In the genomic region with DNA sequence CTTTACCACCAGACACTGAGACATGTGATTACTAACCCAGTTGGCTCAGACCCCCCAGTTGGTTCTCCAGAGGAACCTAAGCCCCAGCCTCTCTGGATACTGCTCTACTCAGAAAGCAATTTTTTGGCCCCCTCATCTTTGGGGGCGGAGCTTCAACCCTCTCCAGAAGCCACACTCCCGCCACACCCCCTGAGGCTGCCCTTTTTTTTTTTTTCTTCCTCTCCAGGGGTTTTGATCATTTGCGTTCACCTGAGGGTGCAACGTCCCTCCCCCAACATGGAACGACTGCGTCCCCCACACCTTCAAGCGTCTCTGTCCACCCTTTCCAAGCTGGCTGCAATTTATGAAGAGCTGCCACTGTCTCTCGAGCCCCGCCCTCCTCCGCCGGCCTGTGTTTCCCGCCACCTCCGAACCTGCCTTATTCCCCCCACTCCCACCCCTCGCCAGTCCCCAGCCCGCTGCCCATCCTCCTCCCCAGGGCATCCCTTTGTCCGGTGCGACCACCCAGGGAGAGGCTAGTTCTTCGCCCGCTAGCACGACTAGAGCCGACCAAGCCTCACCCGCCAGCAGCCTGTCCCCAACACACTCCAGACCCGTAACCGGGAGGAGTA, we compare ENCODE assay signal across 8 mouse cellular contexts. TPM values are rescaled to one million over a fixed set of nuclear protein-coding genes. Genes with fewer than 3 reads are reported as not detected.
DNase-seq lines count a peak whose midpoint lies in the region; ATAC-seq and TF ChIP-seq lines count a peak whose summit lies in the region.

No protein-coding gene starts in this region.

- H3K27me3 ChIP-seq in kidney, adult 2 months (replicated peaks; ENCODE audit: control insufficient read depth, insufficient read depth, low read length), result no peaks in the 10 kb centered on the region
- no peaks in the 10 kb centered on the region for H3K27me3 ChIP-seq in embryonic facial prominence, embryonic 14.5 days (replicated peaks; ENCODE audit: control insufficient read depth, insufficient read depth, low read length)
- no peaks in the 10 kb centered on the region for H3K27me3 ChIP-seq in heart, embryonic 16.5 days (ENCODE audit: control insufficient read depth, insufficient read depth, low read length)
- H3K27me3 ChIP-seq in limb, embryonic 13.5 days, result no peaks in the 10 kb centered on the region
- H3K27me3 ChIP-seq in midbrain, embryonic 14.5 days (ENCODE audit: control insufficient read depth, insufficient read depth, low read length), result no peaks in the 10 kb centered on the region

- peak overlapping the region; percentile 86 for H3K4me2 ChIP-seq in embryonic facial prominence, embryonic 14.5 days (ENCODE audit: low read depth, low read length)
- peak overlapping the region; percentile 79 for H3K4me2 ChIP-seq in heart, embryonic 16.5 days (ENCODE audit: low read depth, low read length)
- H3K4me2 ChIP-seq in limb, embryonic 13.5 days (replicated peaks), result peak overlapping the region; percentile 92
- H3K4me2 ChIP-seq in midbrain, embryonic 14.5 days (ENCODE audit: low read length), result peak overlapping the region; percentile 91

- peak; percentile 49 for DNase-seq in kidney, adult 2 months
- no peak for DNase-seq in kidney, adult 9 months
- DNase-seq in adrenal gland, adult 2 months, result peak; percentile 72
- peak; percentile 79 for DNase-seq in embryonic facial prominence, embryonic 14.5 days (ENCODE audit: low spot score)
- peak; percentile 64 for DNase-seq in midbrain, embryonic 14.5 days
- DNase-seq in c-Kit-positive CD71-positive TER-119-positive erythroid progenitor cells, embryonic 14.5 days (ENCODE audit: low spot score), result no peak

- peak overlapping the region; percentile 91 for H3K9ac ChIP-seq in embryonic facial prominence, embryonic 14.5 days (ENCODE audit: low read depth, low read length)
- H3K9ac ChIP-seq in heart, embryonic 16.5 days (ENCODE audit: low read length), result peak overlapping the region; percentile 90
- peak overlapping the region; percentile 94 for H3K9ac ChIP-seq in limb, embryonic 13.5 days
- peak overlapping the region; percentile 94 for H3K9ac ChIP-seq in midbrain, embryonic 14.5 days (replicated peaks; ENCODE audit: low read length)

- peaks cover 4% of the 10 kb centered on the region; the same call in 1 of the 2 replicates for H3K4me1 ChIP-seq in kidney, adult 2 months (ENCODE audit: control insufficient read depth, insufficient read depth, low read length)
- H3K4me1 ChIP-seq in embryonic facial prominence, embryonic 14.5 days (ENCODE audit: control insufficient read depth, insufficient read depth, low read length), result peaks cover 18% of the 10 kb centered on the region
- peaks cover 28% of the 10 kb centered on the region for H3K4me1 ChIP-seq in heart, embryonic 16.5 days (ENCODE audit: control insufficient read depth, insufficient read depth, low read length)
- H3K4me1 ChIP-seq in limb, embryonic 13.5 days, result peaks cover 48% of the 10 kb centered on the region
- H3K4me1 ChIP-seq in midbrain, embryonic 14.5 days (ENCODE audit: control insufficient read depth, insufficient read depth, low read length), result peaks cover 51% of the 10 kb centered on the region

- WGBS in kidney, adult 2 months, result under 1% methylated on average over 24 of the region's 24 CpGs
- under 1% methylated on average over 24 of the region's 24 CpGs for WGBS in embryonic facial prominence, embryonic 14.5 days
- WGBS in heart, embryonic 16.5 days, result under 1% methylated on average over 24 of the region's 24 CpGs
- under 1% methylated on average over 24 of the region's 24 CpGs for WGBS in limb, embryonic 13.5 days
- under 1% methylated on average over 24 of the region's 24 CpGs for WGBS in midbrain, embryonic 14.5 days

- TF ChIP-seq CTCF in kidney, adult 2 months (conservative IDR thresholded peaks at IDR 0.05; ENCODE audit: insufficient read depth, insufficient read length, low read depth, low read length), result no peak

- H3K36me3 ChIP-seq in kidney, adult 2 months (ENCODE audit: control insufficient read depth, insufficient read depth, low read length), result no peaks in the 10 kb centered on the region
- peaks cover 31% of the 10 kb centered on the region for H3K36me3 ChIP-seq in embryonic facial prominence, embryonic 14.5 days (ENCODE audit: control insufficient read depth, insufficient read depth, low read length)
- peaks cover 14% of the 10 kb centered on the region for H3K36me3 ChIP-seq in heart, embryonic 16.5 days (ENCODE audit: control insufficient read depth, insufficient read depth)
- H3K36me3 ChIP-seq in limb, embryonic 13.5 days, result peaks cover 48% of the 10 kb centered on the region
- H3K36me3 ChIP-seq in midbrain, embryonic 14.5 days (ENCODE audit: control insufficient read depth, insufficient read depth, low read length), result peaks cover 51% of the 10 kb centered on the region

- peak overlapping the region; percentile 83 for H3K4me3 ChIP-seq in kidney, adult 2 months (ENCODE audit: insufficient read depth, low read depth, low read length)
- H3K4me3 ChIP-seq in embryonic facial prominence, embryonic 14.5 days (ENCODE audit: low read depth, low read length), result peak overlapping the region; percentile 68
- H3K4me3 ChIP-seq in heart, embryonic 16.5 days (ENCODE audit: low read length), result peak overlapping the region; percentile 89
- H3K4me3 ChIP-seq in limb, embryonic 13.5 days, result peak overlapping the region; percentile 81
- peak overlapping the region; percentile 77 for H3K4me3 ChIP-seq in midbrain, embryonic 14.5 days (replicated peaks; ENCODE audit: low read depth, low read length)

- H3K9me3 ChIP-seq in embryonic facial prominence, embryonic 14.5 days (ENCODE audit: control insufficient read depth, low read length), result no peaks in the 10 kb centered on the region
- H3K9me3 ChIP-seq in heart, embryonic 16.5 days (replicated peaks; ENCODE audit: control insufficient read depth, low read length), result no peaks in the 10 kb centered on the region
- H3K9me3 ChIP-seq in limb, embryonic 13.5 days, result no peaks in the 10 kb centered on the region
- H3K9me3 ChIP-seq in midbrain, embryonic 14.5 days (ENCODE audit: control insufficient read depth, low read length), result no peaks in the 10 kb centered on the region

- peak overlapping the region; percentile 66 for H3K27ac ChIP-seq in kidney, adult 2 months (ENCODE audit: insufficient read depth, low read depth, low read length)
- H3K27ac ChIP-seq in embryonic facial prominence, embryonic 14.5 days (replicated peaks; ENCODE audit: low read depth, low read length), result peak overlapping the region; percentile 85
- peak overlapping the region; percentile 90 for H3K27ac ChIP-seq in heart, embryonic 16.5 days (ENCODE audit: low read length)
- H3K27ac ChIP-seq in limb, embryonic 13.5 days, result peak overlapping the region; percentile 95
- peak overlapping the region; percentile 98 for H3K27ac ChIP-seq in midbrain, embryonic 14.5 days (replicated peaks; ENCODE audit: low read depth, low read length)

- no peak for TF ChIP-seq POLR2A in kidney, adult 2 months (IDR thresholded peaks at IDR 0.05; ENCODE audit: low read depth, low read length)

- ATAC-seq in embryonic facial prominence, embryonic 14.5 days (ENCODE audit: low read depth), result no peak; the same call in 1 of the 2 replicates
- ATAC-seq in heart, embryonic 16.5 days (replicated peaks; ENCODE audit: extremely low read depth, insufficient read depth, low FRiP score), result no peak
- peak; percentile 2; the same call in 1 of the 2 replicates for ATAC-seq in limb, embryonic 13.5 days (ENCODE audit: low FRiP score, low read depth)
- no peak; the same call in 1 of the 2 replicates for ATAC-seq in midbrain, embryonic 14.5 days (ENCODE audit: low FRiP score, low TSS enrichment)

RNA-seq across cellular contexts. Expression of gene Wdr6, which starts 0.5 kb away (rescaled TPM):
- polyA plus RNA-seq in kidney, adult 2 months (2012; rRNA removed), result 31.0 and 34.4 TPM in 2 replicates
- total RNA-seq in adrenal gland, adult 2 months (2021), result 100 to 1,000 TPM in 1 of 2 experiments, 10 to 100 TPM in 1; 91.5 to 126 TPM
- 132 and 151 TPM in 2 replicates for polyA plus RNA-seq in adrenal gland, adult 2 months (2012; rRNA removed)
- polyA plus RNA-seq in embryonic facial prominence, embryonic 14.5 days (2014; fragmentation: Nextera tagmentation; extraction: Ambion mirVana), result 78.9 and 91.1 TPM in 2 replicates
- 48.3 and 61.0 TPM in 2 replicates for polyA plus RNA-seq in heart, embryonic 16.5 days (2015; fragmentation: Nextera tagmentation; extraction: Ambion mirVana)
- polyA plus RNA-seq in limb, embryonic 13.5 days (2015; fragmentation: Nextera tagmentation; extraction: Ambion mirVana), result 167 and 168 TPM in 2 replicates
- polyA plus RNA-seq in midbrain, embryonic 14.5 days (2014; fragmentation: Nextera tagmentation; extraction: Ambion mirVana), result 273 and 274 TPM in 2 replicates

RNA-seq across cellular contexts. Expression of gene Dalrd3, which starts 8.4 kb away (rescaled TPM):
- 220 and 295 TPM in 2 replicates for polyA plus RNA-seq in kidney, adult 2 months (2012; rRNA removed)
- 10 to 100 TPM; 67.2 to 70.7 TPM for total RNA-seq in adrenal gland, adult 2 months (2021)
- 325 and 372 TPM in 2 replicates for polyA plus RNA-seq in adrenal gland, adult 2 months (2012; rRNA removed)
- 116 and 120 TPM in 2 replicates for polyA plus RNA-seq in embryonic facial prominence, embryonic 14.5 days (2014; fragmentation: Nextera tagmentation; extraction: Ambion mirVana)
- 83.3 and 83.6 TPM in 2 replicates for polyA plus RNA-seq in heart, embryonic 16.5 days (2015; fragmentation: Nextera tagmentation; extraction: Ambion mirVana)
- 175 and 192 TPM in 2 replicates for polyA plus RNA-seq in limb, embryonic 13.5 days (2015; fragmentation: Nextera tagmentation; extraction: Ambion mirVana)
- polyA plus RNA-seq in midbrain, embryonic 14.5 days (2014; fragmentation: Nextera tagmentation; extraction: Ambion mirVana), result 263 and 271 TPM in 2 replicates

RNA-seq across cellular contexts. Expression of gene Ndufaf3, which starts 10.8 kb away (rescaled TPM):
- polyA plus RNA-seq in kidney, adult 2 months (2012; rRNA removed), result 64.7 and 74.3 TPM in 2 replicates
- total RNA-seq in adrenal gland, adult 2 months (2021), result 10 to 100 TPM; 60.7 to 68.7 TPM
- polyA plus RNA-seq in adrenal gland, adult 2 months (2012; rRNA removed), result 76.7 and 98.4 TPM in 2 replicates
- 59.6 and 61.9 TPM in 2 replicates for polyA plus RNA-seq in embryonic facial prominence, embryonic 14.5 days (2014; fragmentation: Nextera tagmentation; extraction: Ambion mirVana)
- polyA plus RNA-seq in heart, embryonic 16.5 days (2015; fragmentation: Nextera tagmentation; extraction: Ambion mirVana), result 63.7 and 65.9 TPM in 2 replicates
- polyA plus RNA-seq in limb, embryonic 13.5 days (2015; fragmentation: Nextera tagmentation; extraction: Ambion mirVana), result 41.2 and 45.6 TPM in 2 replicates
- 76.7 and 86.2 TPM in 2 replicates for polyA plus RNA-seq in midbrain, embryonic 14.5 days (2014; fragmentation: Nextera tagmentation; extraction: Ambion mirVana)

RNA-seq across cellular contexts. Expression of gene Impdh2, which starts 18.0 kb away (rescaled TPM):
- polyA plus RNA-seq in kidney, adult 2 months (2012; rRNA removed), result 52.3 and 60.0 TPM in 2 replicates
- total RNA-seq in adrenal gland, adult 2 months (2021), result 100 to 1,000 TPM in 1 of 2 experiments, 10 to 100 TPM in 1; 75.6 to 123 TPM
- 93.8 and 121 TPM in 2 replicates for polyA plus RNA-seq in adrenal gland, adult 2 months (2012; rRNA removed)
- 173 and 202 TPM in 2 replicates for polyA plus RNA-seq in embryonic facial prominence, embryonic 14.5 days (2014; fragmentation: Nextera tagmentation; extraction: Ambion mirVana)
- polyA plus RNA-seq in heart, embryonic 16.5 days (2015; fragmentation: Nextera tagmentation; extraction: Ambion mirVana), result 91.7 and 91.8 TPM in 2 replicates
- 188 and 190 TPM in 2 replicates for polyA plus RNA-seq in limb, embryonic 13.5 days (2015; fragmentation: Nextera tagmentation; extraction: Ambion mirVana)
- 99.3 and 107 TPM in 2 replicates for polyA plus RNA-seq in midbrain, embryonic 14.5 days (2014; fragmentation: Nextera tagmentation; extraction: Ambion mirVana)

RNA-seq across cellular contexts. Expression of gene P4htm, which starts 19.4 kb away (rescaled TPM):
- polyA plus RNA-seq in kidney, adult 2 months (2012; rRNA removed), result 5.3 and 5.8 TPM in 2 replicates
- total RNA-seq in adrenal gland, adult 2 months (2021), result 1 to 10 TPM; 7.1 to 8.3 TPM
- polyA plus RNA-seq in adrenal gland, adult 2 months (2012; rRNA removed), result 14.7 and 17.2 TPM in 2 replicates
- polyA plus RNA-seq in embryonic facial prominence, embryonic 14.5 days (2014; fragmentation: Nextera tagmentation; extraction: Ambion mirVana), result 7.4 and 7.8 TPM in 2 replicates
- polyA plus RNA-seq in heart, embryonic 16.5 days (2015; fragmentation: Nextera tagmentation; extraction: Ambion mirVana), result 20.1 and 22.0 TPM in 2 replicates
- polyA plus RNA-seq in limb, embryonic 13.5 days (2015; fragmentation: Nextera tagmentation; extraction: Ambion mirVana), result 11.2 and 11.7 TPM in 2 replicates
- 27.0 and 30.5 TPM in 2 replicates for polyA plus RNA-seq in midbrain, embryonic 14.5 days (2014; fragmentation: Nextera tagmentation; extraction: Ambion mirVana)

Comparison
In these comparisons a context has a peak if more than half of its experiments do, and no peak if none do; other contexts are left out.
1. DNase-seq: peak in kidney, adult 2 months (single experiment), adrenal gland, adult 2 months (single experiment), embryonic facial prominence, embryonic 14.5 days (single experiment) and midbrain, embryonic 14.5 days (single experiment); none in kidney, adult 9 months (single experiment) and c-Kit-positive CD71-positive TER-119-positive erythroid progenitor cells, embryonic 14.5 days (single experiment).
2. Peak in every context shown above with its lines, with median percentiles within 50 percentile points of each other: H3K27ac ChIP-seq, H3K4me3 ChIP-seq, H3K4me2 ChIP-seq and H3K9ac ChIP-seq.